Mouse (Mus musculus): ENCODE data around the gene Zzef1.

- TF ChIP-seq CTCF (IDR thresholded peaks at IDR 0.05; ENCODE audit: control insufficient read depth, insufficient read depth, low read length) (no peak), POLR2A (IDR thresholded peaks at IDR 0.05; ENCODE audit: borderline replicate concordance, control insufficient read depth, low read depth, low read length) (no peak)
Observed at GRCm38 (mm10) chr11:72954216-72954615, 158.2 kb downstream of the Zzef1 start.

Measured in bone marrow, adult 2 months (tissue).